Mouse (Mus musculus) layer of hippocampus, adult 11-12 months (tissue): Measurements from ENCODE around the gene Rps21.

Experiments used
- DNase-seq: peaks from one replicate; pipeline ENCODE4 v3.0.0; 2022; ENCODE audit warnings: low spot score

The Rps21 gene

GRCm38 (mm10) chr2:180257001-180257521 is at the start of gene Rps21:
Rps21 (plus strand) TSS chr2:180257377.
- DNase-seq, result peak; percentile 98

- no peak for DNase-seq
Measured at GRCm38 (mm10) chr2:180207840-180208239, 49.3 kb upstream of the Rps21 start.

GRCm38 (mm10) chr2:180208976-180209375 is 48.2 kb upstream of the Rps21 start:
- DNase-seq, result no peak

- DNase-seq, result no peak
Measured at GRCm38 (mm10) chr2:180212255-180212654, 44.9 kb upstream of the Rps21 start.

- DNase-seq, result no peak
Measured at GRCm38 (mm10) chr2:180214352-180214978, 42.7 kb upstream of the Rps21 start.

- DNase-seq, result no peak
Measured at GRCm38 (mm10) chr2:180215011-180215461, 42.1 kb upstream of the Rps21 start.

GRCm38 (mm10) chr2:180215951-180216350 is 41.2 kb upstream of the Rps21 start:
- DNase-seq, result no peak

- DNase-seq, result no peak
Measured at GRCm38 (mm10) chr2:180216921-180217320, 40.3 kb upstream of the Rps21 start.

- peak; percentile 41 for DNase-seq
Measured at GRCm38 (mm10) chr2:180217587-180217986, 39.6 kb upstream of the Rps21 start.

GRCm38 (mm10) chr2:180218241-180218640 is 38.9 kb upstream of the Rps21 start:
- DNase-seq, result no peak

GRCm38 (mm10) chr2:180218677-180219076 is 38.5 kb upstream of the Rps21 start:
- no peak for DNase-seq

GRCm38 (mm10) chr2:180219145-180219943 is 37.8 kb upstream of the Rps21 start:
- no peak for DNase-seq

GRCm38 (mm10) chr2:180220165-180220564 is 37.0 kb upstream of the Rps21 start:
- no peak for DNase-seq

GRCm38 (mm10) chr2:180221051-180221450 is 36.1 kb upstream of the Rps21 start:
- no peak for DNase-seq

- DNase-seq, result no peak
Measured at GRCm38 (mm10) chr2:180222250-180222649, 34.9 kb upstream of the Rps21 start.

- no peak for DNase-seq
Measured at GRCm38 (mm10) chr2:180224647-180225043, 32.5 kb upstream of the Rps21 start.

- no peak for DNase-seq
Measured at GRCm38 (mm10) chr2:180225044-180225761, 32.0 kb upstream of the Rps21 start.

GRCm38 (mm10) chr2:180225762-180226378 is 31.3 kb upstream of the Rps21 start, which contains the start of gene Lama5:
Lama5 (minus strand) TSS chr2:180225859.
- DNase-seq, result no peak

GRCm38 (mm10) chr2:180227262-180228059 is 29.7 kb upstream of the Rps21 start:
- DNase-seq, result no peak

- DNase-seq, result no peak
Measured at GRCm38 (mm10) chr2:180228060-180228458, 29.1 kb upstream of the Rps21 start.

GRCm38 (mm10) chr2:180228592-180228991 is 28.6 kb upstream of the Rps21 start:
- no peak for DNase-seq
